Mouse (Mus musculus): ENCODE data around the gene Gstt1. TPM values are rescaled to one million over a fixed set of nuclear protein-coding genes. Genes with fewer than 3 reads are reported as not detected.

The Gstt1 gene
- polyA plus RNA-seq (2014; fragmentation: Illumina TruSeq; extraction: RNeasy Lipid Tissue Mini Kit (QIAGEN cat#74804); ENCODE audit: low read depth, low replicate concordance) = 99.2 TPM

GRCm38 (mm10) chr10:75798176-75798696 is at the start of gene Gstt1:
TSS of gene Gstt1 (minus strand) at chr10:75798584.

GRCm38 (mm10) chr10:75837248-75837759 is 38.9 kb upstream of the Gstt1 start, which contains the start of gene Gstt2:
TSS of gene Gstt2 (minus strand) at chr10:75837424.

GRCm38 (mm10) chr10:75822443-75822842 is 24.1 kb upstream of the Gstt1 start, which contains the start of gene Gstt4:
TSS of gene Gstt4 (minus strand) at chr10:75822543.

GRCm38 (mm10) chr10:75780769-75781578 is 17.4 kb downstream of the Gstt1 start, which contains the start of the genes Gm20441 and Gstt3:
TSS of gene Gm20441 (minus strand) at chr10:75780954.
TSS of gene Gstt3 (minus strand) at chr10:75781414.

GRCm38 (mm10) chr10:75772795-75773664 is 25.4 kb downstream of the Gstt1 start, which contains the start of gene Ddt:
TSS of gene Ddt (minus strand) at chr10:75773414.

GRCm38 (mm10) chr10:75763682-75764518 is 34.5 kb downstream of the Gstt1 start, which contains the start of gene Cabin1:
TSS of gene Cabin1 (minus strand) at chr10:75764341.

Other genes starting within 250 kb of the Gstt1 start
- 19.3 TPM for gene Lrrc75b, start 238.3 kb downstream of the Gstt1 start, polyA plus RNA-seq (2014; fragmentation: Illumina TruSeq; extraction: RNeasy Lipid Tissue Mini Kit (QIAGEN cat#74804); ENCODE audit: low read depth, low replicate concordance)
- gene Ggt1, start 237.0 kb downstream of the Gstt1 start, polyA plus RNA-seq (2014; fragmentation: Illumina TruSeq; extraction: RNeasy Lipid Tissue Mini Kit (QIAGEN cat#74804); ENCODE audit: low read depth, low replicate concordance) = 177 TPM
- 12.0 TPM for gene Ggt5, start 209.2 kb downstream of the Gstt1 start, polyA plus RNA-seq (2014; fragmentation: Illumina TruSeq; extraction: RNeasy Lipid Tissue Mini Kit (QIAGEN cat#74804); ENCODE audit: low read depth, low replicate concordance)
- 14.8 TPM for gene Susd2, start 154.6 kb downstream of the Gstt1 start, polyA plus RNA-seq (2014; fragmentation: Illumina TruSeq; extraction: RNeasy Lipid Tissue Mini Kit (QIAGEN cat#74804); ENCODE audit: low read depth, low replicate concordance)
- gene Cabin1, start 34.2 kb downstream of the Gstt1 start, polyA plus RNA-seq (2014; fragmentation: Illumina TruSeq; extraction: RNeasy Lipid Tissue Mini Kit (QIAGEN cat#74804); ENCODE audit: low read depth, low replicate concordance) = 23.1 TPM
- 109 TPM for gene Ddt, start 25.2 kb downstream of the Gstt1 start, polyA plus RNA-seq (2014; fragmentation: Illumina TruSeq; extraction: RNeasy Lipid Tissue Mini Kit (QIAGEN cat#74804); ENCODE audit: low read depth, low replicate concordance)
- gene Gm20441, start 17.6 kb downstream of the Gstt1 start, polyA plus RNA-seq (2014; fragmentation: Illumina TruSeq; extraction: RNeasy Lipid Tissue Mini Kit (QIAGEN cat#74804); ENCODE audit: low read depth, low replicate concordance) = not detected
- 112 TPM for gene Gstt3, start 17.2 kb downstream of the Gstt1 start, polyA plus RNA-seq (2014; fragmentation: Illumina TruSeq; extraction: RNeasy Lipid Tissue Mini Kit (QIAGEN cat#74804); ENCODE audit: low read depth, low replicate concordance)
- 10.3 TPM for gene Gstt4, start 24.0 kb upstream of the Gstt1 start, polyA plus RNA-seq (2014; fragmentation: Illumina TruSeq; extraction: RNeasy Lipid Tissue Mini Kit (QIAGEN cat#74804); ENCODE audit: low read depth, low replicate concordance)
- 66.6 TPM for gene Gstt2, start 38.8 kb upstream of the Gstt1 start, polyA plus RNA-seq (2014; fragmentation: Illumina TruSeq; extraction: RNeasy Lipid Tissue Mini Kit (QIAGEN cat#74804); ENCODE audit: low read depth, low replicate concordance)
- 195 TPM for gene Mif, start 61.7 kb upstream of the Gstt1 start, polyA plus RNA-seq (2014; fragmentation: Illumina TruSeq; extraction: RNeasy Lipid Tissue Mini Kit (QIAGEN cat#74804); ENCODE audit: low read depth, low replicate concordance)
- 86.2 TPM for gene Derl3, start 94.8 kb upstream of the Gstt1 start, polyA plus RNA-seq (2014; fragmentation: Illumina TruSeq; extraction: RNeasy Lipid Tissue Mini Kit (QIAGEN cat#74804); ENCODE audit: low read depth, low replicate concordance)
- gene Smarcb1, start 123.0 kb upstream of the Gstt1 start, polyA plus RNA-seq (2014; fragmentation: Illumina TruSeq; extraction: RNeasy Lipid Tissue Mini Kit (QIAGEN cat#74804); ENCODE audit: low read depth, low replicate concordance) = 52.3 TPM
- gene Chchd10, start 134.5 kb upstream of the Gstt1 start, polyA plus RNA-seq (2014; fragmentation: Illumina TruSeq; extraction: RNeasy Lipid Tissue Mini Kit (QIAGEN cat#74804); ENCODE audit: low read depth, low replicate concordance) = 104 TPM
- gene Mmp11, start 137.9 kb upstream of the Gstt1 start, polyA plus RNA-seq (2014; fragmentation: Illumina TruSeq; extraction: RNeasy Lipid Tissue Mini Kit (QIAGEN cat#74804); ENCODE audit: low read depth, low replicate concordance) = 9.3 TPM
- 3.2 TPM for gene Gm867, start 142.1 kb upstream of the Gstt1 start, polyA plus RNA-seq (2014; fragmentation: Illumina TruSeq; extraction: RNeasy Lipid Tissue Mini Kit (QIAGEN cat#74804); ENCODE audit: low read depth, low replicate concordance)
- 0.93 TPM for gene Vpreb3, start 144.5 kb upstream of the Gstt1 start, polyA plus RNA-seq (2014; fragmentation: Illumina TruSeq; extraction: RNeasy Lipid Tissue Mini Kit (QIAGEN cat#74804); ENCODE audit: low read depth, low replicate concordance)
- gene Gm5134, start 155.9 kb upstream of the Gstt1 start, polyA plus RNA-seq (2014; fragmentation: Illumina TruSeq; extraction: RNeasy Lipid Tissue Mini Kit (QIAGEN cat#74804); ENCODE audit: low read depth, low replicate concordance) = 0.34 TPM
- gene Zfp280b, start 234.1 kb upstream of the Gstt1 start, polyA plus RNA-seq (2014; fragmentation: Illumina TruSeq; extraction: RNeasy Lipid Tissue Mini Kit (QIAGEN cat#74804); ENCODE audit: low read depth, low replicate concordance) = 5.1 TPM